Mouse (Mus musculus): Measurements from ENCODE around the gene Copg1. TPM values are rescaled to one million over a fixed set of nuclear protein-coding genes. Genes with fewer than 3 reads are reported as not detected.

The Copg1 gene
- total and polyA plus RNA-seq, 3 experiments = 29.5 to 41.0 (median 40.3) TPM

DNA sequence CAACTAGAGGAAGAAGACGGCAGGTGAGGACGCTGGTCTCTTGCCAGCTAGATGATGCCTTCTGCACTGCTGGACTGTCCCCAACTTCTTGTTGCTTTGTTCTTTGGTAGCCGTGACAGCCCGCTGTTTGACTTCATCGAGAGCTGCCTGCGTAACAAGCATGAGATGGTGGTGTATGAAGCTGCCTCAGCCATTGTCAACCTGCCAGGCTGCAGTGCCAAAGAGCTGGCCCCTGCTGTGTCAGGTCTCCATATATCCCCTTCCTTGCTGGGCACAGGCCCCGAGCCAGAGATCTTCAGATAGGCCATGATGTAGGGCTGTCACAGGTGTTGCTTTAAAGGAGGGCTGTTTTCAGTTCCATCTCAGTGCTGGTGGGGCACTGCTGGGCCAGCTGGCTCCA, 6.3 kb downstream of the Copg1 start:
- Histone ChIP-seq H3K4me1 (ENCODE audit: control insufficient read depth, insufficient read depth, low read length) (no peaks in the 10 kb centered on the region; the same call in 1 of the 2 replicates), H3K36me3 (ENCODE audit: control insufficient read depth, insufficient read depth, low read length) (no peaks in the 10 kb centered on the region), H3K79me2 (replicated peaks; ENCODE audit: control insufficient read depth, insufficient read depth, low read length) (no peaks in the 10 kb centered on the region), H3K27ac (no peak overlapping the region), H3K27me3 (ENCODE audit: control insufficient read depth, insufficient read depth, low read length) (no peaks in the 10 kb centered on the region), H3K9ac (ENCODE audit: low read depth, low read length) (no peak overlapping the region), H3K4me3 (no peak overlapping the region)
- 86% methylated on average over 7 of the region's 7 CpGs for WGBS
- TF ChIP-seq CTCF (IDR thresholded peaks at IDR 0.05) (no peak), EP300 (IDR thresholded peaks at IDR 0.05; ENCODE audit: insufficient read depth, low read depth, low read length) (no peak), POLR2A (IDR thresholded peaks at IDR 0.05; ENCODE audit: insufficient read depth, low read depth, low read length) (no peak)
- intact Hi-C loops (cut with DNase I) = no loop called here
- DNase-seq = no peak

GRCm38 (mm10) chr6:87898028-87898427, 10.4 kb downstream of the Copg1 start:
- Histone ChIP-seq H3K4me3 (no peak overlapping the region), H3K4me1 (ENCODE audit: control insufficient read depth, insufficient read depth, low read length) (no peaks in the 10 kb centered on the region), H3K27me3 (ENCODE audit: control insufficient read depth, insufficient read depth, low read length) (no peaks in the 10 kb centered on the region), H3K36me3 (ENCODE audit: control insufficient read depth, insufficient read depth, low read length) (no peaks in the 10 kb centered on the region), H3K27ac (no peak overlapping the region), H3K9ac (ENCODE audit: low read depth, low read length) (no peak overlapping the region), H3K79me2 (replicated peaks; ENCODE audit: control insufficient read depth, insufficient read depth, low read length) (no peaks in the 10 kb centered on the region)
- intact Hi-C loops (cut with DNase I) = no loop called here
- DNase-seq = no peak
- WGBS = 96% methylated on average over 10 of the region's 10 CpGs
- TF ChIP-seq POLR2A (IDR thresholded peaks at IDR 0.05; ENCODE audit: insufficient read depth, low read depth, low read length) (no peak), CTCF (IDR thresholded peaks at IDR 0.05) (no peak), EP300 (IDR thresholded peaks at IDR 0.05; ENCODE audit: insufficient read depth, low read depth, low read length) (no peak)

DNA sequence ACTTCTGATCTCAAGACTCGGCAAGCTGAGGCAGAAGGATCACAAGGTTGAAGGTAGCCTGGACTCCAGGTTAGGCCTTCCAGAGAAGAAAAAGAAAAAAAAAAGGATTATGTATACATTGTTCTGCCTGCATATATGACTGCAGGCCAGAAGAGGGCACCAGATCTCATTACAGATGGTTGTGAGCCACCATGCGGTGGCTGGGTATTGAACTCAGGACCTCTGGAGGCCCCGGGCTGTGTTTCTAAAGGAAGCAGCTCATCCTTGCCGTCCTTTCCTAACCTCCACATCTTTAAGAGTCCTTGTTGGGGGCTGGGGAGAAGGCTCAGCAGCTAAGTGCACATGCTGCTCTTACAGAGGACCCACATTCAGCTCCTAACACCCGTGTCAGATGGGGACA, 19.0 kb downstream of the Copg1 start:
- 69% methylated on average over 5 of the region's 5 CpGs for WGBS
- no peak overlapping the region for H3K4me3 ChIP-seq
- intact Hi-C loops (cut with DNase I) = no loop called here

DNA sequence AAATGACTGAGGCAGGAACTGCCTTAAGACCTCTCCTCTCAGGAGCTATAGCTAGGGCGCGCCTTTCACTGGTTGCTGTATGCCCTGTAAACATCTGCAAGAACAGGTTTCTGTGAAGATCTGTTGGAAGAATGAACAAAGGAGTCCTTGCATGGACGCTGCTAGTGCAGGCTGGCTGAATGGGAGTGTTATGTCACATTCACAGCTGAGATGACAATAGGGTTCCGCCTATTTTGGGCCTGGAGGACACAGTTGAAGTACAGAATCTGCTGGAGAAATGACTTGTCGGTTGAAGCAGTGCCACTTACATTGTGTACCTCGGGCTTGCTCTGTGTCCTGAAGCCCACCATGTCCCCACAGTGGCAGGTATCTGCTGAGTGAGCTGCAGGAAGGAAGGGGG, 21.6 kb downstream of the Copg1 start:
- no peaks in the 10 kb centered on the region for H3K36me3 ChIP-seq (ENCODE audit: control insufficient read depth, insufficient read depth, low read length)

More for the DNA sequence above, 19.0 kb downstream of the Copg1 start:
- no peak for DNase-seq
- TF ChIP-seq CTCF (IDR thresholded peaks at IDR 0.05) (peak; percentile 66), POLR2A (IDR thresholded peaks at IDR 0.05; ENCODE audit: insufficient read depth, low read depth, low read length) (no peak), EP300 (IDR thresholded peaks at IDR 0.05; ENCODE audit: insufficient read depth, low read depth, low read length) (no peak)
- Histone ChIP-seq H3K4me1 (ENCODE audit: control insufficient read depth, insufficient read depth, low read length) (no peaks in the 10 kb centered on the region), H3K27me3 (ENCODE audit: control insufficient read depth, insufficient read depth, low read length) (no peaks in the 10 kb centered on the region), H3K9ac (ENCODE audit: low read depth, low read length) (no peak overlapping the region), H3K36me3 (ENCODE audit: control insufficient read depth, insufficient read depth, low read length) (no peaks in the 10 kb centered on the region), H3K27ac (no peak overlapping the region), H3K79me2 (replicated peaks; ENCODE audit: control insufficient read depth, insufficient read depth, low read length) (no peaks in the 10 kb centered on the region)

DNA sequence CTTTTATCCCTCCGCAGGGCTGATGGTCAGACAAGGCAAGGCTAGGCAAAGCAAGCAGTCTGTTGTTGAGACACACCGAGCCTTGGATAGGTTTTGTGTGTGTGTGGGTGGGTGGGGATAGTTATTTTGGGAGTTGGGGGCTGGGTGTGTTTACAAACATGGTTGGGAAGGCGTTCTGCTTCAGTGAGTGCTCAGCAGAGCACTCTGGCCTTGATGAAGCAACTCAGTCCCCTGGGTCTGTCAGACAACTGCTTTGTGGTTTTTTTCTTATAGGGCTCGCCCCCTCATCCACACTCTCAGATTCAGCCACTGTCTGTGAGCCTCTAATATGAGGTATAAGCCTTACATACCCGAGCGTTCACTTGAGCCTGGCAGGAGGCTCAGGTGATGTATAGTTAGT, 23.9 kb downstream of the Copg1 start:
- TF ChIP-seq CTCF (IDR thresholded peaks at IDR 0.05) (no peak), EP300 (IDR thresholded peaks at IDR 0.05; ENCODE audit: insufficient read depth, low read depth, low read length) (no peak), POLR2A (IDR thresholded peaks at IDR 0.05; ENCODE audit: insufficient read depth, low read depth, low read length) (no peak)
- WGBS = 79% methylated on average over 6 of the region's 6 CpGs
- Histone ChIP-seq H3K27ac (no peak overlapping the region), H3K79me2 (replicated peaks; ENCODE audit: control insufficient read depth, insufficient read depth, low read length) (0 out of 2 replicates have a peak, but pooled peaks cover 2% of the 10 kb centered on the region), H3K4me1 (ENCODE audit: control insufficient read depth, insufficient read depth, low read length) (peaks cover 5% of the 10 kb centered on the region), H3K4me3 (no peak overlapping the region), H3K36me3 (ENCODE audit: control insufficient read depth, insufficient read depth, low read length) (peaks cover 4% of the 10 kb centered on the region), H3K27me3 (ENCODE audit: control insufficient read depth, insufficient read depth, low read length) (no peaks in the 10 kb centered on the region), H3K9ac (ENCODE audit: low read depth, low read length) (no peak overlapping the region)
- DNase-seq = no peak
- intact Hi-C loops (cut with DNase I) = loop anchor here (5.0 kb wide), 1 partner anchor 196 kb away; no protein-coding TSS in a partner anchor

More for the DNA sequence above, 21.6 kb downstream of the Copg1 start:
- H3K9ac ChIP-seq (ENCODE audit: low read depth, low read length) = no peak overlapping the region
- WGBS = 86% methylated on average over 6 of the region's 6 CpGs
- TF ChIP-seq POLR2A (IDR thresholded peaks at IDR 0.05; ENCODE audit: insufficient read depth, low read depth, low read length) = no peak
- H3K79me2 ChIP-seq (replicated peaks; ENCODE audit: control insufficient read depth, insufficient read depth, low read length) = no peaks in the 10 kb centered on the region
- no peak overlapping the region for H3K27ac ChIP-seq
- intact Hi-C loops (cut with DNase I) = no loop called here
- no peaks in the 10 kb centered on the region for H3K4me1 ChIP-seq (ENCODE audit: control insufficient read depth, insufficient read depth, low read length)
- no peak overlapping the region for H3K4me3 ChIP-seq
- H3K27me3 ChIP-seq (ENCODE audit: control insufficient read depth, insufficient read depth, low read length) = no peaks in the 10 kb centered on the region
- DNase-seq = no peak

DNA sequence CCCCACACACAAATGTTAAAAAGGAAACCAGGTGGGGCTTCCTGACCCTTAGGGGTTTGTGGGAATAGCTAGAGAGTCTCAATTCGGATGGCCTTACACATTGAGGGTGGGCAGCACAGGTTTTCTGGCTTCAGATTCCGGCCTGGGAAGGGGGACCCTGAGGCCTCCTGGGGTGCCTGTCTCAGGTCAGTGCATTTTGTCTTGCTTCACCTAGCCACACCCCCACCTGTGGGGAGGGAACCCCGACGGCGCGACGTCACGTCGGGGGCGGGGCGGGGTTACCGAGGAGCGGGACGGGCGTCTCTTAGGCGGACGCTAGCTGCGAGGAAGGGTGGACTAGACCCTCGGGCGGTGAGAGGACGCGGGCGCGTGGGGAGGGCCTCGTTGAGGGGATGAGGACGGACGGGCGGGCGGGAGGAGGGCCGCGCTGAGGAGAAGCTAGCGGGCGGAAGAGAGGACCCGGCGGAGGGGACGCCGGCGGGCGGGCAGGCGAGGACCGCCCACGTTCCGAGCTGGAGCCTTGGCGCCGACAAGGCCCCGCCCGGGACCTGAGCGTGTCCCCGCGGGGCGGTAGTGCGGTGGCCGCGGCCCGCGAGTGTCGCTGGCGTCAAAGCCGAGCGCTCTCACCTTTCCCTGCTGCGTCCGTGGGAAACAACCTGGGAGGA, 26.2 kb downstream of the Copg1 start, which contains the start of gene Hmces:
TSS of gene Hmces (plus strand) at position 275 of the 665 bp plus-strand sequence.
- under 1% methylated on average over 58 of the region's 62 CpGs for WGBS
- no peaks in the 10 kb centered on the region for H3K27me3 ChIP-seq (ENCODE audit: control insufficient read depth, insufficient read depth, low read length)
- H3K4me1 ChIP-seq (ENCODE audit: control insufficient read depth, insufficient read depth, low read length) = peaks cover 5% of the 10 kb centered on the region
- peak; percentile 83 to 85 for DNase-seq
- peak within 1 kb of the TSS; percentile 89 for H3K9ac ChIP-seq (ENCODE audit: low read depth, low read length)
- H3K27ac ChIP-seq = peak within 1 kb of the TSS; percentile 86
- intact Hi-C loops (cut with DNase I) = loop anchor here (2.0 to 5.0 kb wide), 3 partner anchors 25 to 194 kb away; partner anchors contain the start of gene Cnbp
- peaks cover 4% of the 10 kb centered on the region for H3K36me3 ChIP-seq (ENCODE audit: control insufficient read depth, insufficient read depth, low read length)
- TF ChIP-seq EP300 (IDR thresholded peaks at IDR 0.05; ENCODE audit: insufficient read depth, low read depth, low read length) = no peak
- peak; percentile 51; the same call in 1 of the 2 replicates for TF ChIP-seq POLR2A (IDR thresholded peaks at IDR 0.05; ENCODE audit: insufficient read depth, low read depth, low read length)
- TF ChIP-seq CTCF (IDR thresholded peaks at IDR 0.05) = no peak
- H3K79me2 ChIP-seq (replicated peaks; ENCODE audit: control insufficient read depth, insufficient read depth, low read length) = 0 out of 2 replicates have a peak, but pooled peaks cover 2% of the 10 kb centered on the region
- H3K4me3 ChIP-seq = peak within 1 kb of the TSS; percentile 82
